Mouse (Mus musculus) spleen, embryonic (tissue): Measurements from ENCODE around the gene Ctrb1.

Experiments used
- CTCF ChIA-PET: fragments of 350-600 bp; sonication (Branson Sonifier 250); formaldehyde crosslinking; loops from one replicate; lab custom pipeline; 2022; lab: Charles Lee

The Ctrb1 gene

GRCm38 (mm10) chr8:111690960-111691445, at the start of gene Ctrb1:
Gene Ctrb1 (minus strand): TSS chr8:111691010.
- CTCF ChIA-PET: no interaction called here

- CTCF ChIA-PET: no interaction called here
These were observed 49.5 kb upstream of the Ctrb1 start for GRCm38 (mm10) chr8:111740301-111740711.

GRCm38 (mm10) chr8:111739604-111740003, 48.8 kb upstream of the Ctrb1 start:
- CTCF ChIA-PET: no interaction called here

- CTCF ChIA-PET: no interaction called here
These were observed 48.1 kb upstream of the Ctrb1 start for GRCm38 (mm10) chr8:111738867-111739266.

GRCm38 (mm10) chr8:111736321-111736720, 45.5 kb upstream of the Ctrb1 start:
- CTCF ChIA-PET: no interaction called here

- CTCF ChIA-PET: no interaction called here
These were observed 45.0 kb upstream of the Ctrb1 start for GRCm38 (mm10) chr8:111735791-111736190.

- CTCF ChIA-PET: no interaction called here
These were observed 44.5 kb upstream of the Ctrb1 start for GRCm38 (mm10) chr8:111735335-111735761.

GRCm38 (mm10) chr8:111734244-111734960, 43.6 kb upstream of the Ctrb1 start:
- CTCF ChIA-PET: no interaction called here

GRCm38 (mm10) chr8:111733581-111734243, 42.9 kb upstream of the Ctrb1 start:
- CTCF ChIA-PET: interaction anchor here (0.6 kb wide), 1 partner anchor 27 kb away, joined by 3 read pairs; no protein-coding TSS in a partner anchor

GRCm38 (mm10) chr8:111732406-111733085, 41.7 kb upstream of the Ctrb1 start:
- CTCF ChIA-PET: no interaction called here

GRCm38 (mm10) chr8:111732004-111732403, 41.2 kb upstream of the Ctrb1 start:
- CTCF ChIA-PET: no interaction called here

- CTCF ChIA-PET: no interaction called here
These were observed 40.6 kb upstream of the Ctrb1 start for GRCm38 (mm10) chr8:111731231-111731977.

- CTCF ChIA-PET: interaction anchor here (0.7 kb wide), 1 partner anchor 65 kb away, joined by 3 read pairs; no protein-coding TSS in a partner anchor
These were observed 38.7 kb upstream of the Ctrb1 start for GRCm38 (mm10) chr8:111729233-111730170.

GRCm38 (mm10) chr8:111728481-111728880, 37.7 kb upstream of the Ctrb1 start:
- CTCF ChIA-PET: no interaction called here

GRCm38 (mm10) chr8:111727553-111727952, 36.7 kb upstream of the Ctrb1 start:
- CTCF ChIA-PET: no interaction called here

GRCm38 (mm10) chr8:111726102-111726900, 35.5 kb upstream of the Ctrb1 start:
- CTCF ChIA-PET: no interaction called here

GRCm38 (mm10) chr8:111725341-111725740, 34.5 kb upstream of the Ctrb1 start:
- CTCF ChIA-PET: no interaction called here

GRCm38 (mm10) chr8:111720115-111720544, 29.3 kb upstream of the Ctrb1 start:
- CTCF ChIA-PET: no interaction called here

GRCm38 (mm10) chr8:111718937-111719336, 28.1 kb upstream of the Ctrb1 start:
- CTCF ChIA-PET: interaction anchor here (1.2 kb wide), 1 partner anchor 104 kb away, joined by 3 read pairs; no protein-coding TSS in a partner anchor
